Mouse (Mus musculus) kidney, embryonic 15.5 days (tissue): Measurements from ENCODE around the gene Slc2a9. TPM values are rescaled to one million over a fixed set of nuclear protein-coding genes. Genes with fewer than 3 reads are reported as not detected.

Experiments
- ATAC-seq: fragments of 200-750 bp; cut with Nextera tagmentation; replicated peaks from 2 replicates; pipeline ENCODE4 v1.8.0; 2017; ENCODE audit warnings: moderate TSS enrichment; ENCODE audit not compliant: low FRiP score
- H3K27ac ChIP-seq: fragments of 300-500 bp; sonication (generic); 2 replicates; pipeline ENCODE4 v1.5.1; 2015; ENCODE audit warnings: mild to moderate bottlenecking, inconsistent platforms
- H3K27me3 ChIP-seq: fragments of 300-500 bp; sonication (generic); 2 replicates; pipeline ENCODE4 v1.6.1; 2015; ENCODE audit warnings: inconsistent platforms
- H3K36me3 ChIP-seq: fragments of 300-500 bp; sonication (generic); 2 replicates; pipeline ENCODE4 v1.6.1; 2015; ENCODE audit warnings: inconsistent platforms
- H3K4me1 ChIP-seq: fragments of 300-500 bp; sonication (generic); 2 replicates; pipeline ENCODE4 v1.6.1; 2015; ENCODE audit warnings: inconsistent platforms
- H3K4me2 ChIP-seq: fragments of 300-500 bp; sonication (generic); 2 replicates; pipeline ENCODE4 v1.6.1; 2015; ENCODE audit warnings: moderate library complexity, mild to moderate bottlenecking, inconsistent platforms
- H3K4me3 ChIP-seq: fragments of 300-500 bp; sonication (generic); replicated peaks from 2 replicates; pipeline ENCODE4 v1.5.1; 2015; ENCODE audit warnings: mild to moderate bottlenecking, inconsistent platforms
- H3K9ac ChIP-seq: fragments of 300-500 bp; sonication (generic); 2 replicates; pipeline ENCODE4 v1.6.1; 2015; ENCODE audit warnings: mild to moderate bottlenecking, inconsistent platforms
- H3K9me3 ChIP-seq: fragments of 300-500 bp; sonication (generic); replicated peaks from 2 replicates; pipeline ENCODE4 v1.6.1; 2016; ENCODE audit warnings: inconsistent platforms
- WGBS: fragments of 180-500 bp; shearing (Covaris S2); methylation state at CpG from one replicate; pipeline ENCODE4 v1.1.7; 2015; ENCODE audit warnings: mixed read lengths; 5-methylcytosine and 5-hydroxymethylcytosine counted together
- polyA plus RNA-seq: library from polyadenylated mRNA; unstranded; fragments of >200 nt; fragmentation: Nextera tagmentation; extraction: Ambion mirVana; gene quantifications from 2 replicates; pipeline ENCODE4 v1.2.1, GENCODE M21; 2015

Slc2a9 gene
- polyA plus RNA-seq, 1 experiment from 2014 or later = 1.4 TPM

- H3K4me3 ChIP-seq = no peak overlapping the region
- H3K27ac ChIP-seq = no peak overlapping the region
- H3K9me3 ChIP-seq = no peaks in the 10 kb centered on the region
- no peaks in the 10 kb centered on the region for H3K4me1 ChIP-seq
- H3K36me3 ChIP-seq = no peaks in the 10 kb centered on the region
- no peak for ATAC-seq
- no peak overlapping the region for H3K4me2 ChIP-seq
- H3K27me3 ChIP-seq = no peaks in the 10 kb centered on the region
- no peak overlapping the region for H3K9ac ChIP-seq
- WGBS = 43% methylated on average over 3 of the region's 3 CpGs
Measured at GRCm38 (mm10) chr5:38403612-38404011, 99.3 kb downstream of the Slc2a9 start.

DNA sequence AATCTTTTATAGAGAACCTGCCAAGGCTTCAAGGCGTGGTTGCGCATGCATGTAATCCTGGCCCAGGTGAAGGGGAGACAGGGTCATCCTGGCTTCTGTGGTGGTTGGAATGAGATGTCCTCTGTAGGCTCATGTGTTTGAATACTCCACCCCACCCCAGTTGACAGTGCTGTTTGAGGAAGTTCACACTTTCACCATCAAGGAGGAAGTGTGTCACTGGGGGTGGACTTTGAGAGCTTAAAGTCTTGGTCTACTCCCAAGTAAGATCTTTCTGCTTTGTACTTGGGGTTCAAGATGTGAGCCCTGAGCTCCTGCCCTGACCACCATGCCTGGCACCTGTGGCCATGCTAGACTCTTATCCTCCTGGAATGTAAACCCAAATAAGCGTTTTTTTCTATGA, 100.7 kb downstream of the Slc2a9 start:
- no peak overlapping the region for H3K9ac ChIP-seq
- H3K4me2 ChIP-seq = no peak overlapping the region
- H3K4me3 ChIP-seq = no peak overlapping the region
- WGBS = 82% methylated on average over 3 of the region's 3 CpGs
- no peaks in the 10 kb centered on the region for H3K4me1 ChIP-seq
- ATAC-seq = no peak
- no peaks in the 10 kb centered on the region for H3K9me3 ChIP-seq
- no peaks in the 10 kb centered on the region for H3K36me3 ChIP-seq
- H3K27me3 ChIP-seq = no peaks in the 10 kb centered on the region
- no peak overlapping the region for H3K27ac ChIP-seq

DNA sequence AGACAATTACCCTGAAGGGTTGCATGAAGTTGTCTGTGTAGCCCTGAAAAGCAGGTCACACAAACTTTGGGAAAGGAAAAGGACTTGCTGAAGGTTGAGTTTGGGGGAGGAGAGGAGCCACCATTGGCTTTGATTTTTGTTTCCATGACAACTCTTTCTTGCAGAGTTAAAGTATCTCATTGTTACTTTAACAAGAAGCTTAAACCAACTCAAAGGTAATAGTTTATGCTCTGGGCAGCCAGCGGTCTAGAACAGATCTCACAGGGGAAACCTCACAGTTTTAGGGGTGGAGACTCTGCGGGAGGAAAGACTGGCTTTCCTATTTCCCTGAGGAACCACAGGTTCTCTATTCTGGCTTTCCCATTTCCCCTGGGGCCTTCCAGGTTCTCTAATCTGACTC, 114.1 kb downstream of the Slc2a9 start:
- Histone ChIP-seq H3K27ac (no peak overlapping the region), H3K27me3 (no peaks in the 10 kb centered on the region), H3K4me3 (no peak overlapping the region), H3K9me3 (no peaks in the 10 kb centered on the region), H3K4me1 (peaks cover 15% of the 10 kb centered on the region), H3K9ac (no peak overlapping the region), H3K4me2 (no peak overlapping the region), H3K36me3 (no peaks in the 10 kb centered on the region)
- no peak for ATAC-seq
- WGBS = 21% methylated on average over 2 of the region's 2 CpGs

- Histone ChIP-seq H3K4me2 (no peak overlapping the region), H3K36me3 (no peaks in the 10 kb centered on the region), H3K27me3 (no peaks in the 10 kb centered on the region), H3K27ac (no peak overlapping the region), H3K4me1 (peaks cover 15% of the 10 kb centered on the region), H3K9me3 (no peaks in the 10 kb centered on the region), H3K4me3 (no peak overlapping the region), H3K9ac (no peak overlapping the region)
- WGBS = 9% methylated on average over 10 of the region's 10 CpGs
- no peak for ATAC-seq
Measured at GRCm38 (mm10) chr5:38388420-38388823, 114.5 kb downstream of the Slc2a9 start.

DNA sequence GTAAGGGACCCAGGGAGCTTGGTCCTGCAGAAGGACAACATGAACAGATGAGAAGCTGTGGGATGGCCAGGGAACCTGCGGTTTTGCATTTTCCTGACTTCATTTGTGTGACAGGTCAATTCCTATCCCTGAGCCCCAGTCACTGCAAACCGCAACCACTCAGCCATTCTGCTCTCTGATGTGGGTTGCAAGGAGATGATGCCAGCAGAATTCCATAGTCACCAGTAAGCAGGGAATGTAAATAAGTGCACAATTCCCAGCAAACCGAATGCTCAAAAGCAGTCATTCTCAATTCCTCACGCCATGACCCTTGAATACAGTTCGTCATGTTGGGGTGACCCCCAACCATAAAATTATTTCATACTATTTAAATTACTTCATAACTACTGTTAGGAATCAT, 123.0 kb downstream of the Slc2a9 start:
- H3K4me1 ChIP-seq = no peaks in the 10 kb centered on the region
- 92% methylated on average over 5 of the region's 5 CpGs for WGBS
- no peak overlapping the region for H3K4me2 ChIP-seq
- H3K27me3 ChIP-seq = no peaks in the 10 kb centered on the region
- ATAC-seq = no peak
- H3K27ac ChIP-seq = no peak overlapping the region
- no peak overlapping the region for H3K9ac ChIP-seq
- H3K36me3 ChIP-seq = no peaks in the 10 kb centered on the region
- H3K4me3 ChIP-seq = no peak overlapping the region
- H3K9me3 ChIP-seq = no peaks in the 10 kb centered on the region

DNA sequence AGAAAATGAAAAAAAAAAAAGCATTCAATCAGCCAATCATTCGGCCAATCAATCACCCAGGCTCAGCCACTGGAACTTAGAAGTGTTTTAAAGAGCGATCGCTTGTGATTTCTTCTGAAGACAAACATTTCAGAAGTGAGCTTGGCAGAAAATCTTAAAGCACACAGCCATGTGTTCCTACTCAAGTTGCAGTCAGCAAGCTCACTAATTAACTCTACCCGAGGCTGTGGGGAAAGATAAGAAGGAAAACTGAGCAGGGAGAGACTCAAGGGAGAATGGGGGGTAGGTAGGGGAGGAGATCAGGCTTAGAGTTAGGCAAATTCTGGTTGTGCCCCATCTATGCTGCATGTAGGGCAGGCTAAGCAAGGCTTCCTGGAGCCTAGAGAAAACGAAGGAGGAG, 130.6 kb downstream of the Slc2a9 start:
- no peak overlapping the region for H3K4me2 ChIP-seq
- H3K27ac ChIP-seq = no peak overlapping the region
- no peak overlapping the region for H3K4me3 ChIP-seq
- H3K36me3 ChIP-seq = no peaks in the 10 kb centered on the region
- no peaks in the 10 kb centered on the region; the same call in 1 of the 2 replicates for H3K4me1 ChIP-seq
- no peaks in the 10 kb centered on the region for H3K27me3 ChIP-seq
- WGBS = 24% methylated on average over 5 of the region's 5 CpGs
- no peak overlapping the region for H3K9ac ChIP-seq
- no peaks in the 10 kb centered on the region for H3K9me3 ChIP-seq
- ATAC-seq = no peak

DNA sequence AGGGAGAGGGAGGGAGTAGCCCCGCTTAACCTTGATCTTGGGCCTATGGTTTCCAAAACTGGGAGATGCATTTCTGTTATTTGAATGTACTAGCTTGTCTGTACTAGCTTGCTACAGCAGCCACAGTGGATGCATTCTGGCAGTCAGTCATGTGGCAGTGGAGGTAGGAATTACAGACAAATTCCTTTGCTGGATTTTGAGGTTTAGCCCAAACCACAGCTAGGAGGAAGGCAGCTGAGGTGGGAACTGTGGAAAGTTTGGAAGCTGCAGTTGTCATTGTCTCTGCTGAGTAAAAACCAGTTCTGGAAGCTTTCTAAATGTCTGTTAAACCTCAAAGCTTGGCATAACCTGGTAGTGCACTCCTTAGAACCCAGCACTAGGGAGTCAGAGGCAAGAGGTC, 131.6 kb downstream of the Slc2a9 start:
- Histone ChIP-seq H3K4me3 (no peak overlapping the region), H3K9me3 (no peaks in the 10 kb centered on the region), H3K9ac (no peak overlapping the region), H3K4me1 (peaks cover 10% of the 10 kb centered on the region), H3K27me3 (no peaks in the 10 kb centered on the region), H3K4me2 (no peak overlapping the region), H3K27ac (no peak overlapping the region), H3K36me3 (no peaks in the 10 kb centered on the region)
- WGBS = 85% methylated on average over 1 of the region's 1 CpGs
- ATAC-seq = no peak

GRCm38 (mm10) chr5:38366650-38367470, 136.1 kb downstream of the Slc2a9 start:
- peak overlapping the region; percentile 8; the same call in 1 of the 2 replicates for H3K9ac ChIP-seq
- peak overlapping the region; percentile 68 for H3K4me2 ChIP-seq
- peak; percentile 91 for ATAC-seq
- H3K27me3 ChIP-seq = no peaks in the 10 kb centered on the region
- WGBS = 12% methylated on average over 18 of the region's 18 CpGs
- peak overlapping the region; percentile 37 for H3K4me3 ChIP-seq
- H3K27ac ChIP-seq = peak overlapping the region; percentile 66
- no peaks in the 10 kb centered on the region for H3K9me3 ChIP-seq
- peaks cover 19% of the 10 kb centered on the region for H3K4me1 ChIP-seq
- no peaks in the 10 kb centered on the region for H3K36me3 ChIP-seq

GRCm38 (mm10) chr5:38365521-38365920, 137.4 kb downstream of the Slc2a9 start:
- Histone ChIP-seq H3K4me2 (no peak overlapping the region), H3K4me1 (peaks cover 19% of the 10 kb centered on the region), H3K27me3 (no peaks in the 10 kb centered on the region), H3K9ac (no peak overlapping the region), H3K4me3 (no peak overlapping the region), H3K9me3 (no peaks in the 10 kb centered on the region), H3K27ac (no peak overlapping the region), H3K36me3 (no peaks in the 10 kb centered on the region)
- no peak for ATAC-seq
- WGBS = 49% methylated on average over 2 of the region's 2 CpGs

- H3K9me3 ChIP-seq = no peaks in the 10 kb centered on the region
- no peak overlapping the region for H3K27ac ChIP-seq
- 74% methylated on average over 5 of the region's 5 CpGs for WGBS
- no peak overlapping the region for H3K9ac ChIP-seq
- H3K4me3 ChIP-seq = no peak overlapping the region
- H3K4me2 ChIP-seq = no peak overlapping the region
- H3K27me3 ChIP-seq = no peaks in the 10 kb centered on the region
- no peak for ATAC-seq
- no peaks in the 10 kb centered on the region for H3K36me3 ChIP-seq
- H3K4me1 ChIP-seq = peaks cover 19% of the 10 kb centered on the region
Measured at GRCm38 (mm10) chr5:38364396-38364795, 138.5 kb downstream of the Slc2a9 start.

DNA sequence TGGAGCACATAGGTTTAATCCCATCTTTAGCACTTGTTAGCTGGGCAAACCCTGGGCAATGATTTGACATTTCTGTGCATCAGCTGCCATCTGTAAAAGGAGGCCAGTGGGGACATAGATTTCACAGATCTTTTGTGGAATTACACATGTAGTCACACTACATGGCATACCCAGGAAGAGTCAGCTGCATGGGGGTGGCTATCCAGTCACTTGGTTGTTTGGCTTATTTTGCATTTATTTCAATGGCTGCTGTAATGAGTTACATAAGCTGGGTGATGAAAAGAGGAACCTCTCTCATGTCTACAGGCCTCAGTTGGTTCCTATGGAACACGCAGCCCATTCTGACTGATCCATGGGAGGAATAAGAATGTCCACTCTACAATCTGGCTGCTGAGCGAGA, 143.2 kb downstream of the Slc2a9 start:
- H3K27me3 ChIP-seq = no peaks in the 10 kb centered on the region
- H3K9me3 ChIP-seq = no peaks in the 10 kb centered on the region
- no peak overlapping the region for H3K9ac ChIP-seq
- no peak for ATAC-seq
- H3K4me2 ChIP-seq = no peak overlapping the region
- no peak overlapping the region for H3K4me3 ChIP-seq
- H3K36me3 ChIP-seq = no peaks in the 10 kb centered on the region
- WGBS = 91% methylated on average over 2 of the region's 2 CpGs
- no peaks in the 10 kb centered on the region for H3K4me1 ChIP-seq
- no peak overlapping the region for H3K27ac ChIP-seq

GRCm38 (mm10) chr5:38356927-38357326, 146.0 kb downstream of the Slc2a9 start:
- H3K36me3 ChIP-seq = no peaks in the 10 kb centered on the region
- H3K27ac ChIP-seq = no peak overlapping the region
- H3K9me3 ChIP-seq = no peaks in the 10 kb centered on the region
- H3K4me3 ChIP-seq = no peak overlapping the region
- no peak overlapping the region for H3K9ac ChIP-seq
- WGBS = 81% methylated on average over 3 of the region's 3 CpGs
- ATAC-seq = no peak
- H3K27me3 ChIP-seq = no peaks in the 10 kb centered on the region
- no peaks in the 10 kb centered on the region for H3K4me1 ChIP-seq
- H3K4me2 ChIP-seq = no peak overlapping the region
